Mouse (Mus musculus): ENCODE measurements around the gene Tln1. TPM values are rescaled to one million over a fixed set of nuclear protein-coding genes. Genes with fewer than 3 reads are reported as not detected.
A peak's percentile ranks its signal among the peaks of the same experiment; 100 is the strongest.

The Tln1 gene
- polyA plus RNA-seq, 1 experiment: 225 TPM

DNA sequence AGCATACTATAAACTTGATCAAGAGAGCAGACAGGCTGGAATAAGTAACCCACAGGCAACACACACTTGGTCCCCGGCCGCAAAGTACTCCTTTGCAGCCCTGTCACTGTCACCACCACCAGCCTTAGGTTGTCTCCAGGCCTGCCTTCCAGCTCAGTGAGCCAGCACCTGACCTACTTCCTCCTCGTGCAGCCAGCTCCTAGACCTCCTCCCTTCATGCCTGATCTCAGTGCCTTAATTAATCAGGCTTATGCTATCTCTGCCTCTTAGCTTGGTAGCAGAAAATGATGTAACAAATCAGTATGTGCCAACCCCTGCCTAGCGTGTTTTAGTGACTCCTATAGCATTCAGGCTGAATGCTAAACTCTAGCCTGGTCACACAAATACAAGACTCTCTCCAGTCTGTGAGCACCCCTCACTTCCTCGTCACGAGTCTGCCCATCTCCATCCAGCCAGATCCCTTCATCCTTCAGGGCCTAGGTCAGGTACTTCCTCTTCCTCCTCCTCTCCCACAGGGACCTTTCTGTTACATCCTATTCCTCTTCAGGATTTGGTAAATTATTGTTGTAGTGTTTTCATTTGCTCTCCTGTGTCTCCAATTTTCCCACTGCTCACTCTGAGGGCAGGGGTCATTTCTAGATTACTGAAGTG, 9.0 kb upstream of the Tln1 start:
- Histone ChIP-seq H3K4me2 (ENCODE audit: low read depth) (no peak overlapping the region), H3ac (ENCODE audit: control insufficient read depth, insufficient read length) (no peak overlapping the region), H3K4me3 (no peak overlapping the region), H3K36me3 (ENCODE audit: control insufficient read depth, insufficient read depth) (peaks cover 14% of the 10 kb centered on the region), H3K27me3 (ENCODE audit: control insufficient read depth, insufficient read depth, insufficient read length) (no peaks in the 10 kb centered on the region), H3K79me2 (ENCODE audit: control insufficient read depth, insufficient read depth) (no peaks in the 10 kb centered on the region)
- no peak for TF ChIP-seq TCF3 (IDR thresholded peaks at IDR 0.05; ENCODE audit: insufficient read length, low read depth)
- TF ChIP-seq CEBPB (IDR thresholded peaks at IDR 0.05; ENCODE audit: insufficient read depth, poor library complexity, severe bottlenecking): no peak
- no peak for TF ChIP-seq USF1 (IDR thresholded peaks at IDR 0.05; ENCODE audit: low read depth)
- TF ChIP-seq SRF (IDR thresholded peaks at IDR 0.05; ENCODE audit: control insufficient read depth, insufficient read length, low read depth): no peak
- TF ChIP-seq MYOD1 (IDR thresholded peaks at IDR 0.05; ENCODE audit: control insufficient read depth in 1 of 3, insufficient read length in 2 of 3, low read depth in 2 of 3): no peak
- no peak for TF ChIP-seq POLR2AphosphoS2 (IDR thresholded peaks at IDR 0.05; ENCODE audit: insufficient read length, low read depth)
- no peak for TF ChIP-seq POLR2A (IDR thresholded peaks at IDR 0.05; ENCODE audit: insufficient read length, low read depth)
- no peak for TF ChIP-seq TCF12 (IDR thresholded peaks at IDR 0.05; ENCODE audit: insufficient read depth, poor library complexity, severe bottlenecking)
- TF ChIP-seq MAX (IDR thresholded peaks at IDR 0.05; ENCODE audit: low read depth): no peak
- TF ChIP-seq REST (IDR thresholded peaks at IDR 0.05; ENCODE audit: insufficient read depth, insufficient read length): no peak
- no peak for TF ChIP-seq E2F4 (IDR thresholded peaks at IDR 0.05; ENCODE audit: insufficient read depth)
- no peak for TF ChIP-seq MYOG (IDR thresholded peaks at IDR 0.05; ENCODE audit: control insufficient read depth in 1 of 3, insufficient read depth in 1 of 3, insufficient read length in 2 of 3, low read depth in 2 of 3)

DNA sequence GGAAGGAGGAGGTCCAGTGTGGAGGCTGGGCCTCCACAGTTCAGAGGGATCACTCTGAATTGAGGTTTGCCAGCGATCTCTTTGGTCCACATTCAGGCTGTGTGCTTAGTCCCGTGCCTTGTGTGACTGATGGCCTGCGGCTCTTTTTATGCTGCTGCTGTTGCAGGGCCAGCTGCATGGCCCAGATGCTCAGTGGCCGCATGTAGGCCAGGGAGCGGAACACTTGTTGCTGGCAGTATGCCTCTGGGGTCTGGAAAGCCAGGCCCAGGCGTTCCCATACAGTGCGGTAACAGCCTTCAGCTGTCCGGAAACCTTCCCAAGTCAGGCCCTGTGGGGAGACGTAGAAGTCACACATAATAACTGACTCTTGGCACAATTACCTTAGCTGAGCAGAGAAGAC, 4.6 kb upstream of the Tln1 start:
- H3K4me3 ChIP-seq: no peak overlapping the region
- TF ChIP-seq TCF12 (IDR thresholded peaks at IDR 0.05; ENCODE audit: insufficient read depth, poor library complexity, severe bottlenecking) (no peak), SRF (IDR thresholded peaks at IDR 0.05; ENCODE audit: control insufficient read depth, insufficient read length, low read depth) (no peak), MYOG (IDR thresholded peaks at IDR 0.05; ENCODE audit: control insufficient read depth in 1 of 3, insufficient read depth in 1 of 3, insufficient read length in 2 of 3, low read depth in 2 of 3) (no peak), E2F4 (IDR thresholded peaks at IDR 0.05; ENCODE audit: insufficient read depth) (no peak), TCF3 (IDR thresholded peaks at IDR 0.05; ENCODE audit: insufficient read length, low read depth) (no peak), POLR2A (IDR thresholded peaks at IDR 0.05; ENCODE audit: insufficient read length, low read depth) (no peak), MAX (IDR thresholded peaks at IDR 0.05; ENCODE audit: low read depth) (no peak), REST (IDR thresholded peaks at IDR 0.05; ENCODE audit: insufficient read depth, insufficient read length) (no peak), USF1 (IDR thresholded peaks at IDR 0.05; ENCODE audit: low read depth) (no peak), POLR2AphosphoS2 (IDR thresholded peaks at IDR 0.05; ENCODE audit: insufficient read length, low read depth) (no peak), MYOD1 (IDR thresholded peaks at IDR 0.05; ENCODE audit: control insufficient read depth in 1 of 3, insufficient read length in 2 of 3, low read depth in 2 of 3) (no peak)
- no peaks in the 10 kb centered on the region for H3K27me3 ChIP-seq (ENCODE audit: control insufficient read depth, insufficient read depth, insufficient read length)
- no peak overlapping the region for H3ac ChIP-seq (ENCODE audit: control insufficient read depth, insufficient read length)
- H3K79me2 ChIP-seq (ENCODE audit: control insufficient read depth, insufficient read depth): peaks cover 10% of the 10 kb centered on the region
- no peak overlapping the region for H3K4me2 ChIP-seq (ENCODE audit: low read depth)
- peaks cover 26% of the 10 kb centered on the region for H3K36me3 ChIP-seq (ENCODE audit: control insufficient read depth, insufficient read depth)

DNA sequence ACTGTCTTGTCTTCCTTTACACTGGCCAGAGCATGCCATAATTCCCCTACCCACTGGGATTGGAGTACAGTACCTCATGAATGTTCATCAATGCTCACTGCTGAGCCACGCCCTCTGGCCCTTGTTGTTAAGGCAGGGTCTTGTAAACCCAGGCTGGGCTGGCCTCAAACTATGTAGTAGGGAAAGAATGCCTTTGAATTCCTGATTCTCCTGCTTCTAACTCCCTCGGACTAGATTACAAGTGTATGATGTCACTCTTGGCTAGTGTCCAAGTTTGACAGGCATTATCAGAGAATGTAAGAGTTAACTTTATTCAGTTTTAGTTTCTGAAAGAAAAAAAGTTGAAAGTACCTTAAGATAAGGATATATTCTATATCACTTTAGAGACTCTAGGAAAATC, 1.7 kb upstream of the Tln1 start:
- peaks cover 22% of the 10 kb centered on the region for H3K36me3 ChIP-seq (ENCODE audit: control insufficient read depth, insufficient read depth)
- no peaks in the 10 kb centered on the region for H3K27me3 ChIP-seq (ENCODE audit: control insufficient read depth, insufficient read depth, insufficient read length)
- H3K4me2 ChIP-seq (ENCODE audit: low read depth): peak overlapping the region; percentile 80
- H3ac ChIP-seq (ENCODE audit: control insufficient read depth, insufficient read length): no peak overlapping the region
- H3K4me3 ChIP-seq: no peak overlapping the region
- TF ChIP-seq MYOD1 (IDR thresholded peaks at IDR 0.05; ENCODE audit: control insufficient read depth in 1 of 3, insufficient read length in 2 of 3, low read depth in 2 of 3) (no peak), E2F4 (IDR thresholded peaks at IDR 0.05; ENCODE audit: insufficient read depth) (no peak), TCF3 (IDR thresholded peaks at IDR 0.05; ENCODE audit: insufficient read length, low read depth) (no peak), POLR2AphosphoS2 (IDR thresholded peaks at IDR 0.05; ENCODE audit: insufficient read length, low read depth) (no peak), POLR2A (IDR thresholded peaks at IDR 0.05; ENCODE audit: insufficient read length, low read depth) (no peak), CEBPB (IDR thresholded peaks at IDR 0.05; ENCODE audit: insufficient read depth, poor library complexity, severe bottlenecking) (no peak), TCF12 (IDR thresholded peaks at IDR 0.05; ENCODE audit: insufficient read depth, poor library complexity, severe bottlenecking) (no peak), REST (IDR thresholded peaks at IDR 0.05; ENCODE audit: insufficient read depth, insufficient read length) (no peak), MAX (IDR thresholded peaks at IDR 0.05; ENCODE audit: low read depth) (no peak), USF1 (IDR thresholded peaks at IDR 0.05; ENCODE audit: low read depth) (no peak), SRF (IDR thresholded peaks at IDR 0.05; ENCODE audit: control insufficient read depth, insufficient read length, low read depth) (no peak)
- H3K79me2 ChIP-seq (ENCODE audit: control insufficient read depth, insufficient read depth): peaks cover 27% of the 10 kb centered on the region

DNA sequence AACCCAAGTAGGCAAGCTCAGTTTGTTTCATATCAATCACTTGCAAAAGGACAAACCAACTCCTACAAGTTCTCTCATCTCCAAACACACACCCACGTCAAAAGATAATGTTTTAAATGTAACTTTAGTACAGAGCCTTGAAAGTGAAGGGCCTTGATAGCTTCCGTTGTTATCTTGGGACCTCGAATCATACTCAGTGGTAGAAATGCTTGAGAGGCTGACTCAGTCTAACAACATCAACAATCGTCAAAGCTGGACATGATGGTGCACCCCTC, 1.0 kb upstream of the Tln1 start:
- H3ac ChIP-seq (ENCODE audit: control insufficient read depth, insufficient read length): no peak overlapping the region
- peak overlapping the region; percentile 82 for H3K4me3 ChIP-seq
- TF ChIP-seq MYOD1 (IDR thresholded peaks at IDR 0.05; ENCODE audit: control insufficient read depth in 1 of 3, insufficient read length in 2 of 3, low read depth in 2 of 3) (no peak), TCF3 (IDR thresholded peaks at IDR 0.05; ENCODE audit: insufficient read length, low read depth) (no peak), MAX (IDR thresholded peaks at IDR 0.05; ENCODE audit: low read depth) (no peak), CEBPB (IDR thresholded peaks at IDR 0.05; ENCODE audit: insufficient read depth, poor library complexity, severe bottlenecking) (no peak), POLR2AphosphoS2 (IDR thresholded peaks at IDR 0.05; ENCODE audit: insufficient read length, low read depth) (no peak), REST (IDR thresholded peaks at IDR 0.05; ENCODE audit: insufficient read depth, insufficient read length) (no peak), POLR2A (IDR thresholded peaks at IDR 0.05; ENCODE audit: insufficient read length, low read depth) (no peak), SRF (IDR thresholded peaks at IDR 0.05; ENCODE audit: control insufficient read depth, insufficient read length, low read depth) (no peak), TCF12 (IDR thresholded peaks at IDR 0.05; ENCODE audit: insufficient read depth, poor library complexity, severe bottlenecking) (no peak), USF1 (IDR thresholded peaks at IDR 0.05; ENCODE audit: low read depth) (no peak), MYOG (IDR thresholded peaks at IDR 0.05; ENCODE audit: control insufficient read depth in 1 of 3, insufficient read depth in 1 of 3, insufficient read length in 2 of 3, low read depth in 2 of 3) (no peak), E2F4 (IDR thresholded peaks at IDR 0.05; ENCODE audit: insufficient read depth) (no peak)
- peak overlapping the region; percentile 80 for H3K4me2 ChIP-seq (ENCODE audit: low read depth)
- peaks cover 34% of the 10 kb centered on the region for H3K79me2 ChIP-seq (ENCODE audit: control insufficient read depth, insufficient read depth)
- H3K36me3 ChIP-seq (ENCODE audit: control insufficient read depth, insufficient read depth): peaks cover 22% of the 10 kb centered on the region
- no peaks in the 10 kb centered on the region for H3K27me3 ChIP-seq (ENCODE audit: control insufficient read depth, insufficient read depth, insufficient read length)

Data from myocyte (in vitro differentiated cells).